Mouse (Mus musculus): ENCODE measurements around the gene Ifih1.

DNA sequence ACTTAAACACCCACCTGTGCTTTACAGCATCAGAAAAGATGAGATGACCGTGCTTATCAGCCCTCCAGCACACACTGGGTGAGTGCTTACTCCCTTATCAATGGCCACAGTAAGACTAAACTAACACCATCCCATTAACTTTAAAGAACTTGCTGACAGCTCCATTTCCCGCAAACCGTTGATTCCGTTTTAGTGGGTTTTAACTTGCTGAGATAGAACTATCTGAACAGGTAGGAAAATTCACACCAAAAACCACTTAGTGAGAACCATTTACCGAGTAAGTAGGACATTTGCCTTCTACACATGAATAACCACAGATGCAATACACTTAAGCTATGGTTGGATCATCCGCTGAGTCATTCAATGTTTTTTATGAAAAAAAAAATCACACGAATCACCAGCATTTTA lies 27.1 kb downstream of the Ifih1 start:
- TF ChIP-seq CTCF (IDR thresholded peaks at IDR 0.05; ENCODE audit: borderline replicate concordance, insufficient read depth, low read length): no peak
- no peak for TF ChIP-seq POLR2A (IDR thresholded peaks at IDR 0.05; ENCODE audit: low read depth, low read length)

All from embryonic fibroblast, embryonic 13.5 days (primary cell).